Mouse (Mus musculus) MN1 (cell line): Measurements from ENCODE around the gene Pdrg1.

Experiments used
- DNase-seq: peaks from one replicate; pipeline ENCODE4 v3.0.0-alpha.2; 2016; ENCODE audit warnings: low spot score

Gene Pdrg1

DNA sequence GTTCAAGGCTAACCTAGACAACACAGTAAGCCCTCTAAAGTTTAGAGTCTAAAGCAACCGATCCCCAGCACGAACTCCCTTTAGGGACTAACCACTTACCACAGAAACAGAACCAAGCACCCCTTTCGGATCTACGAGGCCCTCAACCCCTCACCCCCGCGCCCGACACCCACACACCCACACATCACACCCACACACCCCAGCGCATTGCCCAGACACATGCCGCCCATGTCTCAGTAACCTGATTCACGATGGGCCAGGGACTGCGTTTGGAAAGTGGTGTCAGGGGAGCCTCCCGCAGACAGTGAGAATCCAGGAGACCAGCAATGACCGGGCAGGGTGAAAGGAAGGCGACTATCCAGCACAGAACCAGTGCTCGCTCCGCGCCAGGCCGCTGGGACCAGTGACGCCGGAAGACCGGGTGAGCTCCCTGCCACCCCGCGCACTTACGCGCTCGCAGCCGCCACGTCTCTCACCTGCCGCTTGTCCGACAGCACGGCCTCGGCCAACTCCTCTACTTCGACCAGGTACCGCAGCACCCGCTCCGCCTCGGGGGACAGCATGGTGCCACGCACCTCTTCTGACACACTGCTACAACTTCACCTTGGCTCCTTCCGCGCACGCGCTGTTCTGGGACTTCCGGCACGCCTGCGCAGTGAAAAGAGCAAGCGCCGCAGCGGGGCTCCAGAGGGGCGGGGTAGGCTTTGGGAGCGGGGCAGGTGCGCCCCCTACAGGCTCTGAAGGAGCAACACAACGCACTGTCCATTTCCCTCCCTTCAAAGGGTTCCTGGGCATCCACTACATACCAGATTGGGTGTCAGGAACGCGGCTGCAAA is at the start of gene Pdrg1:
Gene Pdrg1 (minus strand): TSS at position 670 of the 836 bp plus-strand sequence.
- peak; percentile 97 for DNase-seq

DNA sequence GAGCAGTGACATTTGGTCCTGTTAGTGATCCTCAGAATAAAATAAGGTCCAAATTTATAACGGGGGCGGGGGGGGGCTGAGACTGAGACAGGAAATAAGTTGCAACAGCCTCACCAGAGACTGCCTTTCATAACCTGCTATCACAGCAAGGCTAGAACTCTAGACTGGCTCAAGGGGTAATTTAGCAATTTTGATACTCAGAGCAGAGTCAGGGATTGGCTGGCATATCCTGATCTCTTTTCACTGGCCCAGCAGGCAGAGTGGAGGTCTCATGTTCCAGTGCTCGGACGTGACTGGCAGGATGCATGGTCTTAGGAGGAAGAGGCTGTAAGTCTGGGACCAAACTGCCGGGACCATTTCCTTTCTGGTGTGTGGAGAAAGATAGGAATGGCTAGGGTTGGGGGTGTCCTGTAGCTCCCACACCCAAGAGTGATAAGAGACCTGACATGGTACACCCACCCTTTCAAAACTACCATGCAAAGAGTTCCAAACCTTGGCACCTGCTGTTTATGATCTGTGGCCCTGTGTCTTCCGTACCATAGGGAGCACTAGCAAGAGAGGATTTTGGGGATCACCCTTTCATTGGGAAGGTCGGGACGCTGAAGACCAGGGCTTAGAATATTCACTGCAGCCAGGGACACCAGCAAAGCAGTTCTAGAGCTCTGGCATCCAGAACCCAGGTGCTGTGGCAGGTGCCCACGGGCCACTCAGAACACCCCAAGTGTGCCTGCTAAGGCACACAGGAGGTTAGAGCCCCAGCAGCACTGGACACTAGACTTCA is 49.2 kb upstream of the Pdrg1 start:
- no peak for DNase-seq

- peak; percentile 14 for DNase-seq
Observed at GRCm38 (mm10) chr2:153063394-153063793, 48.2 kb upstream of the Pdrg1 start.

DNA sequence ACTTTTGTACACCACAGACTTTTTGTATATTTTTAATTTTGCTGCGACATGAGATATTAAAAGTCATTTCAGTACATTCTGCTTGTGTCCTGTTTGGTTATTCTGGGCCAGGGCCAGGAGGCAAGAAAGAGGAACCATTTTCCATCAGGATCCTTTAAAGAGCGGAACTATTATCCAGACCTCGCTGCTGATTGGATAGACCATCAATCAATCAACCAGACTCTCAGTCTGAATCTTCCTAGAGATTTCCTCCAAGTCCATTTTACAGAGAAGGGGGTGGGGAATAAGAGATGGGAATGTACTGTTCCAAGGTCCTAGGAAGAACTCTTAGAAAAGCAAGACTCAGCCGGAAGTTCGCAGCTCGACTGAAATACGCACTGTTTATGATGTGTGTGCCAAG is 45.0 kb upstream of the Pdrg1 start:
- no peak for DNase-seq

- DNase-seq = no peak
Observed at GRCm38 (mm10) chr2:153058365-153058764, 43.1 kb upstream of the Pdrg1 start.

- DNase-seq = peak; percentile 20
Observed at GRCm38 (mm10) chr2:153055270-153055920, 40.2 kb upstream of the Pdrg1 start.

- no peak for DNase-seq
Observed at GRCm38 (mm10) chr2:153053896-153054295, 38.7 kb upstream of the Pdrg1 start.

DNA sequence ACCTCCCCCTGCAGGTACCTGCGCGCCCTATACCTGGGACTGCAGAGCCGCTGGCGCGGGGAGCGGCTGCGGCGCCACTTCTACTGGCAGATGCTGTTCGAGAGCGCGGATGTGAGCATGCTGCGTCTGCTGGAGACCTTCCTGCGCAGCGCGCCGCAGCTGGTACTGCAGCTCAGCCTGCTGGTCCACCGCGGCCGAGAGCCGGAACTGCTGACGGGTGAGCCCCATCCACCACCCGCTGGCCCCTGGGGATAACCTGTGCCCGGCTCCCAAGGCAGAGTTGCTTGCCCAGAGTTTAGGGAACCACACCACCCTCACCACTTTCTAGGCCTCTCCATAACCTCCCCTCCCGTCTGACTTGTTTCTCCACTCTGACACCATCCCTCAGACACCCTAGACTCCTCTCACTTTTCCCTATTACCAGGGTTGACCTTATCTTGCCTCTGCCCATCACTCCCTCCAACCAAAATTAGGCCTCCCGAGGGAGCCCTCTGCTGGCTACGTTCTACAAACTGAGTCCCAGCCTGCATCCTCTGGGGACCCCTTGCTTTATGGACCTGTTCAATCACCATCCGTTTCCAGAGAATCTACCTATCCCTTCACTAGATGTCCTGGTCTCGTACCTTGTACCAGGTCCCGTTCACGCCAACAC is 37.6 kb upstream of the Pdrg1 start:
- DNase-seq = no peak

- no peak for DNase-seq
Observed at GRCm38 (mm10) chr2:153051537-153051936, 36.3 kb upstream of the Pdrg1 start.

DNA sequence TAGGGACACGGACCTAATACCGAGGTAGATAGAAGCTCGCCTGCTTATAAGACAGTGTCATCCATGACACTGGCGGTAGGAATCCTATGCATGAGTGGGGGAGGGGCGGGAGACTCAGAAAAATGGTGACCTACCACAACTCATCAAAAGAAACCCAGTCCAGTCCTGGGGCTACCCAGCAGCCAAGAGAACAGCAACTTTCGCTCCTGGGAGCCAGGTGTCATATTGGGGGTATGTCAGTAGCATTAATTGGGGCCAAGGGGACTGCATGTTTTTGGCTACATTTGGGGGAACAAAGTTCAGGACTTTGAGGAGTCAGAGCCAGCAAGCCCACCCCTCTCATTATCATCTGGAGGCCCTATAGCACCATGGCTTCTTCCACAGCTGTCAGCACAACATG is 35.9 kb upstream of the Pdrg1 start:
- DNase-seq = no peak

GRCm38 (mm10) chr2:153049997-153050358 is 34.8 kb upstream of the Pdrg1 start:
- DNase-seq = no peak

GRCm38 (mm10) chr2:153049288-153049996 is 34.2 kb upstream of the Pdrg1 start:
- DNase-seq = peak; percentile 63

GRCm38 (mm10) chr2:153047828-153048465 is 32.7 kb upstream of the Pdrg1 start:
- peak; percentile 48 for DNase-seq

GRCm38 (mm10) chr2:153045884-153046299 is 30.7 kb upstream of the Pdrg1 start:
- peak; percentile 53 for DNase-seq

DNA sequence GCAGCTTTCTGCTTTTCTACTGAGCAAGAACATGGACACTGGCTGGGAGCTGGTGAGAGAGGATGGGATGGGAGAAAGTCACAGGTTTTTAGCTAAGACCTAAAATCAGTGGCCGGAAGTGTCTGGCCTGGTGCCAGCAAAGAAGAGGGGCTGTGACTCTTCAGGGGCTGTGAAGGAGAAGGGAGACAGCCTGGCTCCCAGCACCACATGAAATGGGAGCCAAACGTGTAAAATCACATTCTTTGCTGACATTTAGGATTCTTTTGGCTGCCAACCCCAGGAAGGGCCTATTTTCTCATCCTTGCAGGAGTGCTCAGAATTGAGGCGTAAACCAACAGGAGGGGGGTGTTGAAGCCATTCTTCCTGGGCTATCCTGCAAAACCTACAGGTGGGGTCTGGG is 28.7 kb upstream of the Pdrg1 start:
- DNase-seq = no peak

DNA sequence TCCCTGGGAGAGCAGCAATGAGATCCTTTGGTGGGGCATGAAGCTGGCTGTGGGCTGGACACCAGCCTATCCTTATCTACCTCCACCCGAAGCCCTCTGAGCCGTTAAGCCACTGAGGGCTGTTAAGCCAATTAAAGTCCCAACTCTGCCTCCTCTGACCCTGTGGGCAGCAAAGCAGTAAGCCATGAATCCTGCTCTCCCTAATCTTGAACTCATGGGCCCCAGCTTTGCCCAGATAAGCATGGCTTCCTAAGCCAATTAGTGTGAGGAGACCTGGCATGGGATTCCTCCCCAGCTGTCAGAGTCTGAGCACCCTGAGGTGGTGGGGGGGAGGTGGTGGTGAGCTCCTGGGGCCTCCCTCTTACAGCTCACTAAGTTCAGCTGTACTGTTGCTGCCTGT is 21.5 kb upstream of the Pdrg1 start:
- peak; percentile 44 for DNase-seq

GRCm38 (mm10) chr2:153033545-153034230 is 18.5 kb upstream of the Pdrg1 start:
- no peak for DNase-seq

- peak; percentile 58 for DNase-seq
Observed at GRCm38 (mm10) chr2:153032973-153033372, 17.7 kb upstream of the Pdrg1 start.

- peak; percentile 56 for DNase-seq
Observed at GRCm38 (mm10) chr2:153032083-153032842, 17.0 kb upstream of the Pdrg1 start.
